Comparison of ENCODE assay signal across 9 mouse cellular contexts in the genomic region with DNA sequence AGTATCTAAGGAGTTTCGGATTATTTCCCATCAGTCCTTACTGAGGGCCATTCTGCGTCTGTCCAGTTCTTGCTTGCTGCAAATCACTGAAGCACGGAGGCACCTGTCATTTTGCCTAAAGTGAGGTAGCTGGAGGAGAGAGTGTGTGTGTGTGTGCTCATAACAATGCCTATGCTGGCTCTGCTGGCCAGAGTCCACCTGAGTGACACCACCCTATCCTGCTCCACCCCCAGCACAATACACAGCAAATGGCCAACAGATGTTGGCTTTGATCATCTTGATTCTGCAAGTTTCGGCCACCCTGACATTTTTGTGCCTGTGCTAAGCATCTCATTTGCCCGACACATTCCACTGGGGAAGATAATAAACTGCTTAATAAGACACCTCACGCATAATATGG. TPM values are rescaled to one million over a fixed set of nuclear protein-coding genes. Genes with fewer than 3 reads are reported as not detected.
DNase-seq lines count a peak whose midpoint lies in the region; ATAC-seq and TF ChIP-seq lines count a peak whose summit lies in the region.
"Had no signal": no experiment of that assay in that cellular context is flagged by ENCODE, and none has a peak within 500 bp of the region (broad histone marks: within the 10 kb centered on the region; RNA-seq: fewer than 3 reads in every experiment).

No protein-coding gene starts in this region.

- no peak for ATAC-seq in forebrain, postnatal 0 days
- ATAC-seq in hindbrain, embryonic 15.5 days (ENCODE audit: low FRiP score, low read depth): no peak
- ATAC-seq in liver, postnatal 0 days: no peak; the same call in 1 of the 2 replicates

- WGBS in forebrain, embryonic 10.5 days: 79% methylated on average over 6 of the region's 6 CpGs
- WGBS in forebrain, postnatal 0 days: 71% methylated on average over 6 of the region's 6 CpGs
- WGBS in hindbrain, embryonic 15.5 days: 60% methylated on average over 6 of the region's 6 CpGs
- 63% methylated on average over 6 of the region's 6 CpGs for WGBS in liver, postnatal 0 days (ENCODE audit: insufficient replicate concordance)

- intact Hi-C loops in left cerebral cortex, adult 2 months (cut with DNase I): no loop called here

- H3K9ac ChIP-seq in forebrain, postnatal 0 days: no peak overlapping the region
- no peak overlapping the region for H3K9ac ChIP-seq in hindbrain, embryonic 15.5 days
- H3K9ac ChIP-seq in liver, postnatal 0 days (replicated peaks): no peak overlapping the region

- peak overlapping the region; percentile 79 for H3K4me3 ChIP-seq in forebrain, embryonic 10.5 days
- no peak overlapping the region for H3K4me3 ChIP-seq in forebrain, postnatal 0 days (ENCODE audit: low read depth, low read length)
- no peak overlapping the region for H3K4me3 ChIP-seq in hindbrain, embryonic 15.5 days
- H3K4me3 ChIP-seq in liver, postnatal 0 days (ENCODE audit: low read depth, low read length): peak overlapping the region; percentile 83; the same call in 1 of the 2 replicates
- H3K4me3 ChIP-seq in left cerebral cortex, adult 2 months: no peak overlapping the region

- no peak for DNase-seq in forebrain, embryonic 10.5 days (ENCODE audit: extremely low spot score, low spot score)
- no peak for DNase-seq in forebrain, postnatal 0 days
- DNase-seq in Muller cell, postnatal 12 days (ENCODE audit: inconsistent ontology term): peak; percentile 43
- peak; percentile 27 for DNase-seq in liver, postnatal 0 days
- DNase-seq in frontal cortex, postnatal 36 days (ENCODE audit: low spot score in 2 of 2): no peak
- DNase-seq in left cerebral cortex, adult 2 months (ENCODE audit: extremely low spot score in 1 of 2, low spot score in 2 of 2): no peak
- DNase-seq in urinary bladder, postnatal 4 days (ENCODE audit: low spot score in 2 of 2): no peak
- DNase-seq: thymus, adult 18-20 months had no signal

- TF ChIP-seq EP300 in liver, postnatal 0 days (IDR thresholded peaks at IDR 0.05; ENCODE audit: low read depth): no peak

- TF ChIP-seq CTCF in forebrain, postnatal 0 days (IDR thresholded peaks at IDR 0.05; ENCODE audit: low read depth): no peak
- TF ChIP-seq CTCF in liver, postnatal 0 days (IDR thresholded peaks at IDR 0.05; ENCODE audit: low read depth): no peak
- TF ChIP-seq CTCF in left cerebral cortex, adult 2 months (IDR thresholded peaks at IDR 0.05): no peak

- H3K36me3 ChIP-seq in forebrain, embryonic 10.5 days (replicated peaks): peaks cover 33% of the 10 kb centered on the region
- H3K36me3 ChIP-seq in forebrain, postnatal 0 days (ENCODE audit: insufficient read depth): no peaks in the 10 kb centered on the region
- H3K36me3 ChIP-seq in hindbrain, embryonic 15.5 days: no peaks in the 10 kb centered on the region
- no peaks in the 10 kb centered on the region for H3K36me3 ChIP-seq in liver, postnatal 0 days (replicated peaks; ENCODE audit: insufficient read depth, low read length)

- no peaks in the 10 kb centered on the region for H3K9me3 ChIP-seq in forebrain, embryonic 10.5 days
- H3K9me3 ChIP-seq in forebrain, postnatal 0 days (ENCODE audit: low read length): no peaks in the 10 kb centered on the region
- no peaks in the 10 kb centered on the region for H3K9me3 ChIP-seq in hindbrain, embryonic 15.5 days
- H3K9me3 ChIP-seq in liver, postnatal 0 days (ENCODE audit: low read length): no peaks in the 10 kb centered on the region

- peaks cover 26% of the 10 kb centered on the region for H3K27me3 ChIP-seq in forebrain, embryonic 10.5 days (ENCODE audit: poor library complexity, severe bottlenecking)
- H3K27me3 ChIP-seq in forebrain, postnatal 0 days (ENCODE audit: insufficient read depth, low read length): no peaks in the 10 kb centered on the region
- H3K27me3 ChIP-seq in hindbrain, embryonic 15.5 days: no peaks in the 10 kb centered on the region
- no peaks in the 10 kb centered on the region for H3K27me3 ChIP-seq in liver, postnatal 0 days (ENCODE audit: insufficient read depth, low read length)

- H3K4me1 ChIP-seq in forebrain, embryonic 10.5 days: peaks cover 66% of the 10 kb centered on the region
- peaks cover 8% of the 10 kb centered on the region; the same call in 1 of the 2 replicates for H3K4me1 ChIP-seq in forebrain, postnatal 0 days (ENCODE audit: insufficient read depth)
- H3K4me1 ChIP-seq in hindbrain, embryonic 15.5 days (replicated peaks): peaks cover 36% of the 10 kb centered on the region
- H3K4me1 ChIP-seq in liver, postnatal 0 days (ENCODE audit: insufficient read depth): peaks cover 52% of the 10 kb centered on the region

- peak overlapping the region; percentile 94 for H3K27ac ChIP-seq in forebrain, embryonic 10.5 days
- no peak overlapping the region for H3K27ac ChIP-seq in forebrain, postnatal 0 days (ENCODE audit: low read depth, low read length)
- no peak overlapping the region for H3K27ac ChIP-seq in hindbrain, embryonic 15.5 days (replicated peaks)
- peak overlapping the region; percentile 76; the same call in 1 of the 2 replicates for H3K27ac ChIP-seq in liver, postnatal 0 days (ENCODE audit: low read depth)
- no peak overlapping the region for H3K27ac ChIP-seq in left cerebral cortex, adult 2 months

- H3K4me2 ChIP-seq in forebrain, postnatal 0 days (ENCODE audit: low read depth): no peak overlapping the region
- peak overlapping the region; percentile 84 for H3K4me2 ChIP-seq in hindbrain, embryonic 15.5 days
- peak overlapping the region; percentile 86 for H3K4me2 ChIP-seq in liver, postnatal 0 days (ENCODE audit: low read depth, low read length)

RNA-seq across cellular contexts. Expression of a gene that starts 1.5 kb away (rescaled TPM):
- polyA plus RNA-seq in forebrain, embryonic 10.5 days (2016; fragmentation: Nextera tagmentation; extraction: Ambion mirVana): 60.3 and 70.4 TPM in 2 replicates
- 17.2 and 24.3 TPM in 2 replicates for total RNA-seq in forebrain, postnatal 0 days (2014; rRNA removed)
- polyA plus RNA-seq in forebrain, postnatal 0 days (2015; fragmentation: Nextera tagmentation; extraction: Ambion mirVana): 41.2 and 47.7 TPM in 2 replicates
- polyA plus RNA-seq in hindbrain, embryonic 15.5 days (2015; fragmentation: Nextera tagmentation; extraction: Ambion mirVana): 48.3 and 54.6 TPM in 2 replicates
- polyA plus RNA-seq in liver, postnatal 0 days (2015; fragmentation: Nextera tagmentation; extraction: Ambion mirVana): 6.3 and 7.3 TPM in 2 replicates
- total RNA-seq in left cerebral cortex, adult 2 months (2021): 1 to 10 TPM; 6.6 to 6.7 TPM

RNA-seq across cellular contexts. Expression of a gene that starts 17.8 kb away (rescaled TPM):
- polyA plus RNA-seq in forebrain, embryonic 10.5 days (2016; fragmentation: Nextera tagmentation; extraction: Ambion mirVana): 0.69 and 0.79 TPM in 2 replicates
- total RNA-seq in forebrain, postnatal 0 days (2014; rRNA removed): 0.92 and 2.2 TPM in 2 replicates
- polyA plus RNA-seq in forebrain, postnatal 0 days (2015; fragmentation: Nextera tagmentation; extraction: Ambion mirVana): 2.0 TPM in 2 replicates
- 1.4 and 1.7 TPM in 2 replicates for polyA plus RNA-seq in hindbrain, embryonic 15.5 days (2015; fragmentation: Nextera tagmentation; extraction: Ambion mirVana)
- polyA plus RNA-seq in liver, postnatal 0 days (2015; fragmentation: Nextera tagmentation; extraction: Ambion mirVana): 0.43 and 0.53 TPM in 2 replicates
- total RNA-seq in left cerebral cortex, adult 2 months (2021): 1 to 10 TPM; 2.6 to 2.9 TPM

Comparison
In these comparisons a context has a peak if more than half of its experiments do, and no peak if none do; other contexts are left out.
1. H3K27ac ChIP-seq: peak in forebrain, embryonic 10.5 days (single experiment) and liver, postnatal 0 days (single experiment); none in forebrain, postnatal 0 days (single experiment), hindbrain, embryonic 15.5 days (single experiment) and left cerebral cortex, adult 2 months (single experiment).
2. H3K4me3 ChIP-seq: peak in forebrain, embryonic 10.5 days (single experiment) and liver, postnatal 0 days (single experiment); none in forebrain, postnatal 0 days (single experiment), hindbrain, embryonic 15.5 days (single experiment) and left cerebral cortex, adult 2 months (single experiment).
3. DNase-seq: peak in Muller cell, postnatal 12 days (single experiment) and liver, postnatal 0 days (single experiment); none in forebrain, embryonic 10.5 days (single experiment), forebrain, postnatal 0 days (single experiment), frontal cortex, postnatal 36 days (0 of 2), left cerebral cortex, adult 2 months (0 of 2) and urinary bladder, postnatal 4 days (0 of 2).